Mouse (Mus musculus) activated CD4-positive, CD25-positive, alpha-beta regulatory T cell, adult 4 months (primary cell): ENCODE measurements around the gene Nup107. TPM values are rescaled to one million over a fixed set of nuclear protein-coding genes. Genes with fewer than 3 reads are reported as not detected.
"Not testable (repeated sequence)": the region's sequence is repeated elsewhere in the genome, so short reads cannot be mapped to it uniquely, and the experiment has no call there.

Source experiments
- ATAC-seq: one replicate; pipeline ENCODE4 v1.8.0; 2017
- polyA plus RNA-seq, 2 experiments: library from polyadenylated mRNA; unstranded; fragments of 100-300 nt; shearing (Covaris generic); gene quantifications; one replicate each; pipeline ENCODE4 v1.2.1; 2017

The Nup107 gene
- polyA plus RNA-seq, 2 experiments from 2014 or later, result 45.3 to 51.8 TPM

DNA sequence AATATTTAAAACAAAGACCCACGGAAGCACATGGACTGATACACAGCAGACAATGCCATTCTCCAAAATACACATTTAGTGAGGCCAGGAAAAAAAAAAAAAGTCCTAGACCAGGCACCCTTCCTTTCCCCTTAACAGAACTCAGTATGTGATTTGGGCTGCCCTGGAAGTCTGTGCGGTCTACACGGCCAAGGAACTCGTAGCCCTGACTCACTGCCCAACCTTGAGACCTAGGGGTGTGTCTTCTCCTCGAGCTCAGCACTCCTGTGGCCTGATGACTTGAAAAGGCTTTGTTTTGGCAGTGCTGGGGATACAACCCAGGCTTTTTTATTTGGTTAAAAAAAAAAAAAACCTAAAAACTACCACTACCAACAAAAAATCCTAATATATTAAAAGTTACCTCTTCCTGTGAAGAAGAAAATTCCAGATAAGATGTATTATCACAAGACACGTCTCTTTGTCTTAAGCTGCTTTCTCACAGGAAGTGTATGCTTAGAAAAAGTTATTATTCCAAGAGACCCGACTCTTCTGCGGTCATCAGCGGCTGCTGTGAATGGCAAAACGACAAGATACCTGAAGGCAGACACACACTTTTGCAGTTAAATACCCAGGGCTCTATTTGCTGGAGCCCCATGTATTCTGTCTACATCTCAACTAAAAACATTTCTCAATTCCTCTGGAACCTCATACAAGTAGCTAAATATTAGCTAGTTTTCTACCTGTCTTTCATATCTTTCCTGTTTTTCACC is 58.2 kb downstream of the Nup107 start:
- not testable (repeated sequence) for ATAC-seq

DNA sequence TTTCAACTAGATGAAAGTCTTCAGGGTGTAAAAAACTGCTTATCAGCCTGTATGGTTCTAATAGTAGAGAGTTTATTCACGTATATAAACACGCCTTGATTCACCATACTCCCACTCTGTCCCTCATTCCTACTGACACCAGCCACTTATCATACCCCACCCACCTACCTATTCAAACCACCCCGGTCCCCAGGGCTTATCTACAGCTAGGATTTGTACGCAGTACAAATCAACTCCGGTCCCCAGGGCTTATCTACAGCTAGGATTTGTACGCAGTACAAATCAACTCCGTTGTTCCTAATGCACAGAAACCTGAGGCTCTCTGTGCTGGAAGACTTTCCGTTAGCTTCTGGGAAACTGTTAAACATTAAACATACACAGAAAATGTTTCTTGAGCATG is 58.9 kb downstream of the Nup107 start:
- ATAC-seq, result not testable (repeated sequence)

DNA sequence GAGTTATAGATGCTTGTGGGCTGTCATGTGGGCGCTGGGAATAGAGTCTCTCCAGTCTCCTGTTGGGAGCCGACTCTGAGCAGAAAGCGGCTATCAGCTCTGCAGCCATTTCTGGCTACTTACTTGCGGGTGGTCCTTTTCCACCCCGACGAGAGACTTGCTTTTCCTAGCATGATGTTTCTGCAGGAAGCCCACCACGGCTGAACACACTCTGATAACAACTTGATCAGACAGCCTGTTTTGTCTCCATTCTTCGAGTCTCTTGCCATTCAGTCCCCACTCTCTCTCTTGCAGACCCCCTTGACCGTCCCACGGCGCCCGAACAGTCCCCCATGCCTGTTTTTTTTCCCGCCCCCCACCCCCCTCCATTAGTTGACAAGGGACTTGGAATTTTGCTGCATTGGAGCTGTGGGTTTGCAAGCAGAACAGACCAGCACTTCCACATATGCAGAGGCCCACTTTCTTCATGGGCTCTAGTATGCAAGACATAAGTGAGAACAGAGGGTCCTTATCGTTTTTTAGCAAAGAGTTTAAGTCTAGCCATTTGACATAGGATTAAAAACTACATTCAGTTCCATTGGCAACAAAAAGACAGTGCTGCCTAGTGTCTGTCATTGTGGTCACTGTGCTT is 59.4 kb downstream of the Nup107 start:
- ATAC-seq, result no peak

DNA sequence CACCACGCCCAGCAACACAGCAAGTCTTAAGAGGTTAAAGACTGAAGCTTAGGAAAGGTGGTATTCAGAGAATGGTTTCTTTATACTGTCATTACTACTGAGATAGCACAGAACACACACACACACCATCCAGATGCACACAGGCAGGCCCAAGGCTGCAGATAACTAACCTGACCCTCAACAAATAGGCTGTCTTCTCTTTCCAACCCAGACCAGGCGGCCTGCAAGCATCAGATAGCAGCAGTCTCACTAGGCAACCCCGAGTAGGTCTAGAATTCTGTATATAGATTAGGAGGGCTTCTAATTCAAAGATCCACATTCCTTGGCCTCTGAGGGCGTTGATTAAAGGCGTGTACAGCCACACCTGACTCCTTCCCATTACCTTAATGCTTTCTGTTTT is 60.3 kb downstream of the Nup107 start:
- ATAC-seq, result no peak

DNA sequence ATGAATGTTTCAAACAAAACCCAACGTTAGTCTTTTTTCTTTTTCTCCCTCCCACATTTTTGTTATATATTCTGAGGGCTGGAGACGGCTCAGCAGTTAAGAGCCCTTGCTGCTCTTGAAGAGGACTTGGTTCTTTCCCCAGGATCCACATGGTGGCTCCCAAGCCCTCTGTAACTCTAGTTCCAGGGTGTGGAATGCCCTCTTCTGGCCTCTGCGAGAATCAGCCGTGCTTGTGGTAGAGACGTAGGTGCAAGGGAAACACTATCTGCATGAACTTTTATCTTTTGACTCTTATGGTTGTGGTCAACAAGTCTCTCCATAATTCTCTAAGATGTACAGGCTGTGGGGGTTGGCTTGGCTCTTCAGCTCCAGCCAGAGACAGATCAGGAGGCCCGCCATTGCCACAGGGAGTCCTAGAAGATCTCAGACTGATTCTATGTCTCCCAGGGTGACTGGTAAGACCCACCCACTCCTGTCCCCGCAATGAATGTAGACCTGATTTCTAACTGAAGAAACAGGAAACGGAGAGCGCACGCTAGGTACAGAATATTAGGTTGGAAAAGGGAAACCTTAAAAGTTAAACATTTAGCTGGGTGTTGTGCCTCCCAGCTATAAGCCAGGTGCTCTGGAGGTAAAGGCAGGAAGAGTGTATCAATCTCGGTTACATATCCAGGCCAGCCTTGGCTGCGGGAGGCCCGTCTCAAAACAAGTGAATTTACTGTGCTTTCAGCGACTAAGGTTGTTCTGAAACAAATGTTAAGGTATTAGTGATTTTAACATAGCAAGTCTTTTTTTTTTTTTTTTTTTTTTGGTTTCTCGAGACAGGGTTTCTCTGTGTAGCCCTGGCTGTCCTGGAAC is 61.0 kb downstream of the Nup107 start:
- peak; percentile 76 for ATAC-seq

DNA sequence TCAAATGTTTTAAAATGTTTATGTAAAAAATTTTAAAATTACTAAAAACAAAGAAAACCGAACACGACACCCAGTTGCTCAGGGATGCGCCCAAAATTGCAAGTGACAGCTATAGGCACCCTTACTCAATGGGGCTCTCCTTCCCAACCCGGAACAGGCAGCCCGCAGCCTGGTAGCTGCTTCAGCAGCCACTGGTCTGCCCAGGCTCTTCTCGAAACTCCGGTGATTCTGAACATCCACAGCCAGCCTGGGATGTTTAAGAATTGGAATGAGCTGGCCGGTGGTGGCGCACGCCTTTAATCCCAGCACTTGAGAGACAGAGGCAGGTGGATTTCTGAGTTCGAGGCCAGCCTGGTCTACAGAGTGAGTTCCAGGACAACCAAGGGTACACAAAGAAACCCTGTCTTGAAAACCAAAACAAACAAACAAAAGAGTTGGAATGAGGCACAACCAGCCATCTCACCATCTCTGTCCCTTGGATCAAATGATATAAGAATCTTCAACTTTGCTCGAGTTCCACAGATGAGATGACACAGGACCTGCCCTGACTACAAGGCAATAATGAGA is 61.8 kb downstream of the Nup107 start:
- no peak for ATAC-seq

DNA sequence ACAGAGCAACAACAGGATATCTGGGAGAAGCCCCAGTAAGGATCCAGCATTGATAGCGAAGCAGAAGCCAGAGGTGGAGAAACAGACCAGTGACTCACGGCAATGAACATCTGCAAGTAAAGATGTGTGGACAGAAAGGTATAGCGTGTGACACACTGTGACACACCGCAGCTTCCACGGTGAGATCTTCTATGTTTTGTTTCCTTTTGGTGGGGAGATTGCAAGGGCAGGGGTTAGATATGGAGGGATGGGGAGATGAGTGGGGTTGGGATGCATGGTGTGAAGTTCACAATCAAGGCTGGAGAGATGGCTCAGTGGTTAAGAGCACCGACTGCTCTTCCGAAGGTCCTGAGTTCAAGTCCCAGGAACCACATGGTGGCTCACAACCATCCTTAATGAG is 62.4 kb downstream of the Nup107 start:
- ATAC-seq, result no peak

DNA sequence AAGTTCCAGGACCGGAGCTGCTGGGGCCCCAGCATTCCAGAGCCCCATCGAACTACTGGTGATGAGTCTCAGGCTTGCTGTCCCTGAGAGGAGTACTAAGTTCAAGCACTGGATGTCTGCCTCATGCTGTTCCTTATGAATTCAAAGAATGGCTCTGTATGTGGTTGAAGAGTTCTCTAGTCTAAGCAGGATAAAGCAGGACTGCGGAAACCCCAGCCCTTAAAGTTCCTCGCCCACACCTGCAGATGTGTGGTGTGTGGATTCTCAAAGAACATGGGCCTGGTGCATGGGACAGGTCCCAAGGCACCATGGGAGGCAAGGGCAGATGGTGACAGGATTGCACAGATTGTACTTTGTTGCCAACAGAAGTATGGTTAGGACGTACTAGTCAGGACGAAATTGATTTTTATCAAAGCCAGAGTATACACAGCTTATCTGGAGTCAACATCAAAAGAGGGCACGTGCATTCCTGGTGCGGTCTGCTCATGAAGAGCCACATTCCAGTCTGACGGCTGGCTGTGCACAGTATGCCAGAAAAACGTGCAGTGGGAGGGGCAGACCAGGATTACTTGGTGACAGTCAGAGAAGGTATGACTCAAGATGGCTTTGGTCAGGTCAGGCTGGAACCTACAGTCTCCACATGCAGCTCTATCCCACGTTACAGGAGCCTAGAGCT is 63.2 kb downstream of the Nup107 start:
- no peak for ATAC-seq

DNA sequence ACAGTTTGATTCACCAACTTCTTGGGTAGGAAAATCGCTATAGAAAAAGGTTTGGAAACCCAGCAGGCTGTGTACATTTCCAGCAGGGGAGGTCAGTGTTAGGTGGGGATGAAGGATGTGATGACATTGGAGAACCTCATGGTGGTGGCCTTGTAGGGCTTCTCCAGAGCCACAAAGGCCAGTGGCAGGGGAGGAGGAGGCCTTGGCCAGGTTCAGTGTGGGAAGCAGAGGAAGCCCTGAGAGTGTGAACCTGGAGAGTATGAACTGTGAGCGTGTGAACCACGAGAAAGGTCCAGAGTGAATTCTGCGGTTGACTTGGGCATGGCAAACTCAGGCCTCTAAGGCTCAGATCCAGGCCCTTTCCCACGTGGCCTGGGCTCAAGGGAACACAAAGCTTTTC is 63.9 kb downstream of the Nup107 start:
- no peak for ATAC-seq

DNA sequence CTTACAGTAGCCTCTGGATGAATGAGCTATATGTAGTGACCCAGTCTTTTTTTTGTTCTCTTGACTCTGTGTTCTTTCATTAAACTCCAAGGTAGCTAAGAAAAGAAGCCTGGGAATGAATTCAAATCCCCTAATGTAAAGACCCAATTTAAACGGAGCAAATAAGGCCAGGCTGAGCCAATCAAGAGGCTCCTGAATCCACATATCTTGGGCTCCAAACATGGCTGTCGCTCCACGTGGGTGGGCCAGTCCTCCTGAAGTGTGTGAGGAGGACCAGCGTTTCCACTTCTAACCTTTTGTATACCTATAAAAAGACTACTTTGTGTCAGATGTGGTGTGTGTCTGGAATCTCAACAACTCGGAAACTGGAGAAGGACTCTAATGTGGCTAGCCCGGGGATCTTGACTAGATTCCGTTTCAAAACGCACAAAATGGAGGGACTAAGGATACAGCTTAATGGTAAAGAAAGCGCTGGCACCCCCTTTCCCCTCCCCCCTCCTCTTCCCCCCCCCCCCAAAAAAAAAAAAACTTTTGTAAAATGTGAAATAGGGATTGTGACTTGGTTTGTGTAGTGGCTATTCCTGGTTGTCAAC is 64.9 kb downstream of the Nup107 start:
- no peak for ATAC-seq

DNA sequence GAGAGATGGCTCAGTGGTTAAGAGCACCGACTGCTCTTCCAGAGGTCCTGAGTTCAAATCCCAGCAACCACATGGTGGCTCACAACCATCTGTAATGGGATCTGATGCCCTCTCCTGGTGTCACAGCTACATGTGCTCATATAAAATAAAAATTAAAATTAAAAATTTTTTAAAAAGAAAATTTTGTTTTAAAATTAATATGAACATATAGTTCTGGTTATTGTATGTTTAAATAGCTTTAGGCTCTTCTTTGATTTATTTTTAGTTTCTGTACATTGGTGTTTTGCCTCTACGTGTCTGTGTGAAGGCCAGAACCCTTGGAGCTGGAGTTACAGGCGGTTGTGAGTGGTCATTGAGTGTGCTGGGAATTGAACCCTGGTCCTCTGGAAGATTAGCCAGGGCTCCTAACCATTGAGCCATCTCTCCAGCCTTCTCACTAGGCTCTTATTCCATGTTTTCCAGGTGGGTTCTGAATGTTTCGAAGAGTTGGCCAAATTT is 65.6 kb downstream of the Nup107 start:
- no peak for ATAC-seq

DNA sequence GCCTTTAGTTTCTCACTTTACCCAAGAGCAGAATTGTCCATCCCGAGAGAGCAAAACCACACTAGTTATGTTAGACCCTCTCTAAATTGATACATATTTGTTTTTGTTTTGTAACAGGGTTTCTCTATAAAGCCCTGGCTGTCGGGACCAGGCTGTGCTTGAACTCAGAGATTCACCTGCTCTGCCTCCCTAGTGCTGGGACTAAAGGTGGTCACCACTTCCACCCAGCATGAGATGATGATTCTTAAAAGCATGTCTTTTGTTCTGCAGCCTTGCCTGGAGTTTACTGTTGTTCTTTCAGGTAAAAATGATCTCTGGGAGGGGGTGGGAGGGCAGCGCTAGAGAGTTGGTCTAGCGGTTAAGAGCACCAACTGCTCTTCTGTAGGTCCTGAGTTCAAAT is 66.2 kb downstream of the Nup107 start:
- ATAC-seq, result no peak

DNA sequence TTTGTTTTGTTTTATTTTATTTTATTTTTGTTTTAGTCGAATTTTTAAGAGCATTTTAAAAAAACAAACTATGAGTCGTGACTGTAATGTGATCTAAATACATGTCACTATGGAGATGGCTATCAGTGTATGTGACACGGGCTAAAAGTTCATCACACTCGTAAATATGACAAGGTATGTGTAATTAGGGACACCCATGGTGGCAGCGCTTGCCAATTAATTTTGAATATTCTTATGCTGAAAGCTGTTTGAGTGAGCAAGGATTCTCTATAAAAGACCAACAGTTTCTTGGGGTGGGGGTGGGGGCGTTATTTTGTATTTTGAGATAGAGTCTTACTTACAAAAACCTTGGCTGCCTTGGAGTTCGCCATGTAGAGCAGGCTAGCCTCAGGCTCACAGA is 66.8 kb downstream of the Nup107 start:
- ATAC-seq, result no peak

DNA sequence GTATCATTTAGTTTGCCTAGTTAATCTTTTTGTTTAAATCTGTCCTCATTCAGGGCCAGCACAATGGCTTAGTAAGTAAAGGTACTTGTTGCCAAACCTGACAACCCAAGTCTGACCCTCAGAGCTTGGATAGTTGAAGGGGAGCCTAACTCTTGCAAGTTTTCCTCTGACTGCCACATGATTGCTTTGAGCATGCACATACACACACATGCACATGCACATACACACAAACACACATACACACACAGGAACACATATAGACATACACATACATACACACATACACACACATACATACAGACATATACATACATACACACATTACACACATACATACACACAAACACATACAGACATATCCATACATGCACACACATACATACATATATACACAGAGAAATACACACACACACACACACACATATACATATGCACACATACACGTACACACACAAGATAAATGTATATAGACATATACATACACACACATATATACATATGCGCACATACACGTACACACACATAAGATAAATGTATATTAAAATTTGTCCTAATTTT is 67.6 kb downstream of the Nup107 start:
- ATAC-seq, result no peak

DNA sequence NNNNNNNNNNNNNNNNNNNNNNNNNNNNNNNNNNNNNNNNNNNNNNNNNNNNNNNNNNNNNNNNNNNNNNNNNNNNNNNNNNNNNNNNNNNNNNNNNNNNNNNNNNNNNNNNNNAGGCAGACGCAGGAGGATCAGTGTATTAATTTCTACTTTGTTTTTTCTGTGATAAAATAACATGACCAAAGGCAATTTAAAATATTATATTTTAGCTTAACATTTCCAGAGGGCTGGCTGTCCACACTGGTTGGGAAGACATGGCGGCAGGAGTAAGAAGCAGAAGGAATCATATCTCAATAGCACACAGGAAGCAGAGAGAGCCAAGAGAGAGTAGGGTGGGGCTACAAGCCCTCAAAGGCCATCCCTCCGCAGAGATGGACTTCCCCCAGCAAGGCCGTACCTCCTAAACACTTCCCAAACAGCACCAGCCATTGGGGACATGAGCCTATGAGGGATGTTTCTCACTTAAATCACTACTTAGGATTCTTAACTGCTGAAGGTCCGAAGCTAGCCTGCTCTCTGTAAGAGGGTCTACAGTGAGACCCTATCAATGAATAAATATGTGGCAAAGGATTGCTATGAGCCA is 68.3 kb downstream of the Nup107 start:
- ATAC-seq, result no peak

DNA sequence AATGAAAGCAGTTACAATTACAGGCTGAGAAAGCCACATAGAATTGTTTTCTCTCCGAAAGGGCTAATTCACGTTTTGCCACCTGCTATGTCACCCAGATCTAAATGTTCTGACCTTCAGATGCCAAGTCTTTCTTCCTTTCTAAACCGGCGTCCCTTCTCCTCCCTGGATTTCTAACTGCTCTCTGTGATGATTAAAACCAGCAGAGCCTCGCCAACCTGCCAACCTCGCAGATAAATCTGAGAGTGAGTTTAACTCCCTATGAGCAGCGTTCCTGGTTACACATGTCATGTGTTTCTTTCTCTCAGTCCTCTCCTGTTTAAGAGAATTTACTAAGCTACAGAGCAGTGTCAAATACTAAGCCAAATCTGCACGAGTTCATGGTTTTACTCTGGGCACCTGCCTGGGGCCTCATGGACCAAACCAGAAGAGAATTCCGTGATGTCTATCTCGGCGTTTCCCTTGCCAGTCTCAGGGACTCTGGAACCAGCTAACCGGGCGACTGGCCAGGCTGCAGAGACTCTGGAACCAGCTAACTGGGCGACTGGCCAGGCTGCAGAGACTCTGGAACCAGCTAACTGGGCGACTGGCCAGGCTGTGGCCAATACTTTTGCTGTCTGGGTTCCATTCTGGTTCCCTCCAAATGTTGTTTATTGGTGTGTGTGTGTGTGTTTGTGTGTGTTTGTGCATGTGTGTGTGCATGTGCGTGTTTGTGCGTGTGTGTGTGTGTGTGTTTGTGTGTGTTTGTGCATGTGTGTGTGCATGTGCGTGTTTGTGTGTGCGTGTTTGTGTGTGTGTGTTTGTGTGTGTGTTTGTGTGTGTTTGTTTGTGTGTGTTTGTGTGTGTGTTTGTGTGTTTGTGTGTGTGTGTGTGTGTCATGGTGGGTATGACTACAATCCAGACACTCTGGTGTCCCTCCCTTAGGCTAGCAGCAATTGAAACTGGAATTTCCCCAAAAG is 74.1 kb downstream of the Nup107 start:
- no peak for ATAC-seq

DNA sequence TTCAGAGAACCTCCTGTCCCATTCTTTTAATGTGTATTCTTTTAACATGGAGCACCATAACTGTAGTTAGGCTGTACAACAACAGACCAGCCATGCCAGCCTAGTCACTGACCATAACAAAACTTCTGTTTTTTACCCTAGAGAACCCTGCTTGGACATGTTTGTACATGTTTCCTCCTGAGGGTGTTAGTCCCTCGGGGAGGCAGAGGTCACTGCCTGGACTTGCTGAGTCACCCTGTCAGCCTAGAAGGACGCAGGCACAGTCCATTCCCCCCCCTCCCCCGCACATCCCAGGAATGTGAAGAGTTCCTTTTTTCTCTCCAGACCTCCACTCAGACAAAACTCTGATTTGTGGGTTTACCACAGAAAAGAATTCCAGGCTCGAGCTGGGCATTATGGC is 74.9 kb downstream of the Nup107 start:
- ATAC-seq, result no peak

DNA sequence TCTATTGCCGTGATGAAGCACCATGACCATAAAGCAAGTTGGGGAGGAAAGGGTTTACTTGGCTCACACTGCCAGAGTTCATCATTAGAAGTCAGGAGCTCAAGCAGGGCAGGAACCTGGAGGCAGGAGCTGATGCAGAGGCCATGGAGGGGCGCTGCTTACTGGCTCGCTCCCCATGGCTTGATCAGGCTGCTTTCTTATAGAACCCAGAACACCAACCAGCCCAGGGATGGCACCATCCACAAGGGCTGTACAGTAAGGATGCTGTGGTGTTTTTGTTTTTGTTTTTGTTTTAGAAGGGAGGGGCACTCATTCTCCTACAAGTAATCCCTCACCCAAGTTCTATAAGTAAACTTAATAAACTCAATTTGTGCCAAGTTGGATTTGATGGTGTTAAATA is 75.8 kb downstream of the Nup107 start:
- ATAC-seq, result no peak

DNA sequence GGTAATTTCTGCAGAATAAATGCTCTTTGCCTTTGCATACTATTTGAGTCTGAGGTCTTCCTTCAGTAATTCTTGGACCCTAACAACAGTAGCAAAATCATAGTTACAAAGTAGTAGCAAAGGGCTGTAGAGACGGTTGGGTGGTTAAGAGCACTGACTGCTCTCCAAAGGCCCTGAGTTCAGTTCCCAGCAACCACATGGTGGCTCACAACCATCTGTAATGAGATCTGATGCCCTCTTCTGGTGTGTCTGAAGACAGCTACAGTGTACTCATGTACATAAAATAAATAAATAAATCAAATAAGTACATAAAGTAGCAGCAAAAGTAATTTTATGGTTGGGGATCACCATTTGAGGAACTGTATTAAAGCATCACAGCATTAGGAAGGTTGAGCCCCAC is 76.9 kb downstream of the Nup107 start:
- not testable (repeated sequence) for ATAC-seq

DNA sequence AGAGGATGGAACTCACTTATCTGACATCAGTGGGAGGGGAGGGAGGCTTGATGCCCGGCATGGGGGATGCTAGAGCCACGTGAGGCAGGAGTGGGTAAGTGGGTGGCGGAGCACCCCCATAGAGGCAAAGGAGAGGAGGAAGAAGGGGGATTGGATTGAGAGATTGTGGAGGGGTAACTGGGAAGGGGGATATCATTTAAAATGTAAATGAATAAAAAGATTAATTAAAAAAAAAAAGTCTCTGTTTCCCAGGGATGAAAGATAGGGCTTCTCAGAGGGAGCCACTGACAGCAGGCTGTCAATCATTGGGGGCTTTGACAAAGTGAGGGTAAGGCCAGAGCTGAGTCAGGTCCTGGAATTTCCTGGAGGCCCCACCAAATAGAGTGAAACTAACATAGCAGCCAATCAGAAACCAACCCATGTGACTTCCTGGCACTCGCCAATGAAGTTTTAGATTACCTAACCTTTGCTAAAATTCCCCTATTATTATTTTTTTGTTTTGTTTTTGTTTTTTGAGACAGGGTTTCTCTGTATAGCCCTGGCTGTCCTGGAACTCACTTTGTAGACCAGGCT is 77.5 kb downstream of the Nup107 start:
- ATAC-seq, result no peak
